Mouse (Mus musculus) C2C12 (cell line): ENCODE measurements around the gene Pex12.

Experiments used
- CEBPB ChIP-seq: IDR thresholded peaks from one replicate; pipeline ENCODE4 v1.6.1; 2011; ENCODE audit warnings: low read depth, mild to moderate bottlenecking, control low read depth, moderate library complexity
- CTCF ChIP-seq: IDR thresholded peaks from one replicate; pipeline ENCODE4 v1.5.1; 2011; ENCODE audit not compliant: control insufficient read depth, insufficient read depth, insufficient read length
- FOSL1 ChIP-seq: IDR thresholded peaks from one replicate; pipeline ENCODE4 v1.8.0; 2011; ENCODE audit warnings: mild to moderate bottlenecking, low read length; ENCODE audit not compliant: poor library complexity, insufficient read depth, severe bottlenecking
- MAX ChIP-seq: IDR thresholded peaks from one replicate; pipeline ENCODE4 v1.6.1; 2011; ENCODE audit warnings: mild to moderate bottlenecking, control low read depth
- USF1 ChIP-seq: IDR thresholded peaks from one replicate; pipeline ENCODE4 v1.6.1; 2011; ENCODE audit warnings: low read depth, mild to moderate bottlenecking, control low read depth, moderate library complexity

GRCm38 (mm10) chr11:83270842-83271150, 31.6 kb downstream of the Pex12 start:
- TF ChIP-seq CTCF (no peak), USF1 (no peak), FOSL1 (no peak), MAX (no peak), CEBPB (no peak)
